Comparison of ENCODE assay signal across 8 mouse cellular contexts in the genomic region with DNA sequence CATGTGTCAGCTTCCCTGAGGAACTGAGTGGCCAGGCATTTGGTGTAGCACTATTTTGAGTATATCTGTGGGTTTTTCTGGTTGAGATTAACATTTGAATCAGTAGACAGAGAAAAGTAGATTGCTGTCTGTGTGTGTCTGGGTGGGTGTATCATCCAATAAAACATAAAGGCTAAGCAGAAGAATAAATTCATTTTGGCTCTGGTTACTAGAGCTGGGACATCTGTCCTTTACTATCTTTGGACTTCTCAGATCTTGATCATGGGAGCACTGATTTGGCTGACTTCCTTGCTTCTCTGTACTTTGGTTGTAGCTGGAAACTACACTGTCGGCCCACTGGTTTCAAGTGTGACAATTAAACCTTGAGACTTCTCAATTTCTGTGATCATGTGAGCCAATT.
"Had no signal": no experiment of that assay in that cellular context is flagged by ENCODE, and none has a peak within 500 bp of the region (broad histone marks: within the 10 kb centered on the region; RNA-seq: fewer than 3 reads in every experiment).

No protein-coding gene starts in this region.

- DNase-seq: kidney, adult 18-20 months; kidney, postnatal 10 days; kidney, postnatal 4 days; liver; liver, embryonic 13.5 days; liver, postnatal 0 days; lung, postnatal 36 days; thymus, postnatal 4 days had no signal
